Mouse (Mus musculus): ENCODE data around the gene Ercc2. TPM values are rescaled to one million over a fixed set of nuclear protein-coding genes. Genes with fewer than 3 reads are reported as not detected.

Gene Ercc2
- total RNA-seq, 2 experiments from 2014 or later: 37.2 TPM

- no peak overlapping the region for H3K4me3 ChIP-seq
- H3K27ac ChIP-seq: no peak overlapping the region
- no peak for DNase-seq (ENCODE audit: extremely low spot score in 1 of 2, low spot score in 2 of 2)
- TF ChIP-seq CTCF (IDR thresholded peaks at IDR 0.05): no peak
- intact Hi-C loops (cut with DNase I): no loop called here
Observed at GRCm38 (mm10) chr7:19436276-19436675, 54.5 kb downstream of the Ercc2 start.

- intact Hi-C loops (cut with DNase I): no loop called here
- no peak for TF ChIP-seq CTCF (IDR thresholded peaks at IDR 0.05)
- no peak overlapping the region for H3K27ac ChIP-seq
- no peak overlapping the region for H3K4me3 ChIP-seq
- no peak for DNase-seq (ENCODE audit: extremely low spot score in 1 of 2, low spot score in 2 of 2)
Observed at GRCm38 (mm10) chr7:19437048-19437447, 55.2 kb downstream of the Ercc2 start.

GRCm38 (mm10) chr7:19441448-19442091 lies 59.8 kb downstream of the Ercc2 start:
- Histone ChIP-seq H3K4me3 (no peak overlapping the region), H3K27ac (no peak overlapping the region)
- no peak for DNase-seq (ENCODE audit: extremely low spot score in 1 of 2, low spot score in 2 of 2)
- no peak for TF ChIP-seq CTCF (IDR thresholded peaks at IDR 0.05)
- intact Hi-C loops (cut with DNase I): no loop called here

- peak; percentile 97 for TF ChIP-seq CTCF (IDR thresholded peaks at IDR 0.05)
- intact Hi-C loops (cut with DNase I): no loop called here
- DNase-seq (ENCODE audit: extremely low spot score in 1 of 2, low spot score in 2 of 2): peak; percentile 76 to 88
- no peak overlapping the region for H3K4me3 ChIP-seq
- no peak overlapping the region for H3K27ac ChIP-seq
Observed at GRCm38 (mm10) chr7:19443344-19443743, 61.5 kb downstream of the Ercc2 start.

- DNase-seq (ENCODE audit: extremely low spot score in 1 of 2, low spot score in 2 of 2): no peak
- no peak overlapping the region for H3K4me3 ChIP-seq
- intact Hi-C loops (cut with DNase I): no loop called here
- H3K27ac ChIP-seq: no peak overlapping the region
- no peak for TF ChIP-seq CTCF (IDR thresholded peaks at IDR 0.05)
Observed at GRCm38 (mm10) chr7:19444801-19445200, 63.0 kb downstream of the Ercc2 start.

Small RNA genes within 50 kb of the gene (microRNA-seq; reads per million reads assigned to microRNA genes)
- 0 reads per million in 2 experiments for gene Mir343

Other genes starting within 250 kb of the Ercc2 start
- 10 to 100 TPM; 14.8 to 16.3 TPM for gene Qpctl, start 232.7 kb upstream of the Ercc2 start, total RNA-seq (2021)
- 10 to 100 TPM; 69.8 to 73.3 TPM for gene Snrpd2, start 232.3 kb upstream of the Ercc2 start, total RNA-seq (2021)
- 1 to 10 TPM; 1.8 to 1.9 TPM for gene Gipr, start 215.9 kb upstream of the Ercc2 start, total RNA-seq (2021)
- 100 to 1,000 TPM; 131 to 138 TPM for gene Eml2, start 205.6 kb upstream of the Ercc2 start, total RNA-seq (2021)
- gene Gpr4, start 169.5 kb upstream of the Ercc2 start, total RNA-seq (2021): 1 to 10 TPM; 2.4 to 3.8 TPM
- 10 to 100 TPM; 42.7 to 46.8 TPM for gene Opa3, start 153.7 kb upstream of the Ercc2 start, total RNA-seq (2021)
- gene Vasp, start 110.2 kb upstream of the Ercc2 start, total RNA-seq (2021): 10 to 100 TPM; 13.2 to 14.6 TPM
- not detected for gene Ppm1n, start 101.9 kb upstream of the Ercc2 start, total RNA-seq (2021)
- gene Rtn2, start 99.4 kb upstream of the Ercc2 start, total RNA-seq (2021): 100 to 1,000 TPM; 110 to 122 TPM
- gene Fosb, start 72.0 kb upstream of the Ercc2 start, total RNA-seq (2021): 10 to 100 TPM; 27.0 to 59.5 TPM
- gene Ercc1, start 37.2 kb upstream of the Ercc2 start, total RNA-seq (2021): 10 to 100 TPM; 48.9 to 51.8 TPM
- gene Cd3eap, start 22.5 kb upstream of the Ercc2 start, total RNA-seq (2021): 10 to 100 TPM; 17.0 to 17.8 TPM
- gene Ppp1r13l, start 22.3 kb upstream of the Ercc2 start, total RNA-seq (2021): 1 to 10 TPM; 7.7 to 7.8 TPM
- 1 to 10 TPM; 2.4 to 4.1 TPM for gene Klc3, start 22.1 kb downstream of the Ercc2 start, total RNA-seq (2021)
- not detected for gene Ckm, start 22.8 kb downstream of the Ercc2 start, total RNA-seq (2021)
- 10 to 100 TPM; 79.1 to 79.5 TPM for gene Mark4, start 76.8 kb downstream of the Ercc2 start, total RNA-seq (2021)
- under 1 TPM; 0.26 to 0.36 TPM for gene Exoc3l2, start 81.3 kb downstream of the Ercc2 start, total RNA-seq (2021)
- 1 to 10 TPM; 6.7 to 7.9 TPM for gene Bloc1s3, start 126.4 kb downstream of the Ercc2 start, total RNA-seq (2021)
- 10 to 100 TPM; 16.6 to 18.4 TPM for gene Trappc6a, start 126.4 kb downstream of the Ercc2 start, total RNA-seq (2021)
- under 1 TPM; 0.44 to 0.84 TPM for gene Nkpd1, start 135.8 kb downstream of the Ercc2 start, total RNA-seq (2021)
- gene Ppp1r37, start 181.1 kb downstream of the Ercc2 start, total RNA-seq (2021): 100 to 1,000 TPM; 148 to 150 TPM
- gene Zfp296, start 195.3 kb downstream of the Ercc2 start, total RNA-seq (2021): 1 to 10 TPM; 1.5 to 2.0 TPM
- 10 to 100 TPM; 50.1 to 50.8 TPM for gene Gemin7, start 195.6 kb downstream of the Ercc2 start, total RNA-seq (2021)
- gene Clasrp, start 222.5 kb downstream of the Ercc2 start, total RNA-seq (2021): 10 to 100 TPM; 92.7 to 98.3 TPM
- 1 to 10 TPM; 7.2 to 7.7 TPM for gene Relb, start 247.4 kb downstream of the Ercc2 start, total RNA-seq (2021)

Data from left cerebral cortex, adult 2 months (tissue).